Mouse (Mus musculus): Measurements from ENCODE around the gene Akap12.
A peak's percentile ranks its signal among the peaks of the same experiment; 100 is the strongest.

Gene Akap12

DNA sequence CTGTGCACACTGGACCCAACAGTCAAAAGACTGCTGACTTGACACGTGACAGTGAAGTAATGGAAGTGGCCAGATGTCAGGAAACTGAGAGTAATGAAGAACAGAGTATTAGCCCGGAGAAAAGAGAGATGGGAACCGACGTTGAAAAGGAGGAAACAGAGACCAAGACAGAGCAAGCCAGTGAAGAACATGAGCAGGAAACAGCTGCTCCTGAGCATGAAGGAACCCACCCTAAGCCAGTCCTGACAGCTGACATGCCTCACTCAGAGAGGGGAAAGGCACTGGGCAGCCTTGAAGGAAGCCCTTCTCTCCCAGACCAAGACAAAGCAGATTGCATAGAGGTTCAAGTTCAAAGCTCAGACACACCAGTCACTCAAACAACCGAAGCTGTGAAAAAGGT lies 90.5 kb downstream of the Akap12 start:
- peak; percentile 21 for DNase-seq (ENCODE audit: low read depth, low spot score)

DNA sequence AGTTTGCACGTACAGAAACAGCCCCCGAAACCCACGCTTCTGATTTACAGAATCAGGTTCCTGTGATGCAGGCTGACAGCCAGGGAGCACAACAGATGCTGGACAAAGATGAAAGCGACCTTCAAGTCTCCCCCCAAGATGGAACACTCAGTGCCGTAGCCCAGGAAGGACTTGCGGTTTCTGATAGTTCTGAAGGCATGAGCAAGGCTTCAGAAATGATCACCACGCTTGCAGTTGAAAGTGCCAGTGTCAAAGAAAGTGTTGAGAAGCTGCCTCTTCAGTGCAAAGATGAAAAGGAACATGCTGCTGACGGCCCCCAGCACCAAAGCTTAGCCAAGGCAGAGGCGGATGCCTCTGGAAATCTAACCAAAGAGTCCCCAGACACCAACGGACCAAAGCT lies 91.3 kb downstream of the Akap12 start:
- DNase-seq (ENCODE audit: low read depth, low spot score): peak; percentile 49

DNA sequence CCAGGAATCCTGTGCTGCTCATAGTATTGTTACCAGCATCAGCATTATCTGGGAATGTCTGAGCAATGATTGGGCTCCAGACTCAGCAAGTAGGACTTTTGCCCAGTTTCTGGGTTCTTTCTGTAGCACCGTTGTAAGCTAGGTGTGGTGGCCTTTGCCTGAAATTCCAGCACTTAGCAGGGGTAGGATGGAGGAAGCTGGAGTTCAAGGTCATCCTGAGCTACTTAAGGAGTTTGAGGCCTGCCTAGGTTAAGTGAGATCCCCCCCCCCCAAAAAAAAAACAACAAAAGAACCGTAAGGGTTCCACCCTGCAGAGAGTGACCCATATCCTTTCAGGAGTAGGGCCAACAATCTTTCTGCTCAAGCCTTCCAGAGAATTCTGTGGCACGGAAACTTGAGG lies 98.4 kb downstream of the Akap12 start:
- no peak for DNase-seq (ENCODE audit: low read depth, low spot score)

DNA sequence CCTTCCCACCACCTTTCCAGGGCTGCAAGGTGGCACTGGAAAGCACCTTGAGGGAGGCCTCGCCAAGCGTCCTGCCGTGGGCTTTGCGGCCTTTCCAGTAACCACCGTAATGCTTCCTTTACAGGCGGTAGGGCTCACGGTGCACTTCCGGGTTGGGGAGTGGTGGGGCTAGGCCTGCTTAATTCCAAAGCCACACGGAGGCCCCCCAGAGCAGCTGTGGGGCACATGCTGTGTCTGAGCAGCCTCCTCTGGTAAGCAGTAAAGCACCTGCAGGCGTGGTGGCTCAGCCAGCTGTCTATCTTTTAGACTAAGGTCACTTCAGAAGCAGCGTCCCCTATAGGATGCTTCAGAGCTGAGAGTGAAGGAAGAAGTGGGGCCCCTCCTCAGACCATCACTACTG lies 103.9 kb downstream of the Akap12 start:
- DNase-seq (ENCODE audit: low read depth, low spot score): no peak

DNA sequence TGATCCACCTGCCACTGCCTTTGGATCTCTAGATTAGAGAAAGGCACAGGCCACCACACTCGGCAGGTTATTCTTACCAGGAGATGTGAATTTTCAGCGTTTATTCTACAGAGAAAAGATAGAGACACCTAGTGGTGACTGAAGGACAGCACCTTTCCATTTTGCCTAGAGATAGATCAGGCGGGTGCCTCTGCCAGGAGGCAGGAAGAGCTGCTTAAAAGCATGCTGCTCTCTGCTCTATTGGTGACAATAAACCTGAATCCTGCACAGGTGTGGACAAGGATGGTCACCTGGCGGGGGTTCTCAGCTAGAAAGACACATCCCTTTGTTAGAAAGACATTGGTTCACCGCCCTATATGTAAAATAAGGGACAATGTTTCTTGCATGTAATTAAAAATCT lies 105.8 kb downstream of the Akap12 start:
- peak; percentile 67 for DNase-seq (ENCODE audit: low read depth, low spot score)

DNA sequence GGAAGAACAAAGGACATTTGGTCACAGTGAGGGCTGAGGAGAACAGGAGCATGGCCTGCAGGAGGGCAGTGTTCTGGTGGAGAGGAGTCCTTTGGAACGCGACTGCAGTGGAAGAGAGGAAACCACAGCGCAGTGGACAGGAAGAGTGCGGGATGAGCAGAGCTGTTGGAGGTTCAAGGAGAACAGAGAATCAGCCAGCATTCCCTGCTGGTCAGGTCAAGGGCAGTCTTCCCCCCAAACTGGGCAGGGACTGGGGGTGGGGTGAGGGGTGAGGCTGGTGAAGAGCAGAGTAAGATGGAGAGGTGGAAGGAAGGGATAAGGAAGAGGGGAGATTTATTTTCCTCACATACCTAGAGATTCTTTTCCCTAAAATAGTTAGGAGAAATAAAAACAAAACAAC lies 107.4 kb downstream of the Akap12 start:
- DNase-seq (ENCODE audit: low read depth, low spot score): no peak

DNA sequence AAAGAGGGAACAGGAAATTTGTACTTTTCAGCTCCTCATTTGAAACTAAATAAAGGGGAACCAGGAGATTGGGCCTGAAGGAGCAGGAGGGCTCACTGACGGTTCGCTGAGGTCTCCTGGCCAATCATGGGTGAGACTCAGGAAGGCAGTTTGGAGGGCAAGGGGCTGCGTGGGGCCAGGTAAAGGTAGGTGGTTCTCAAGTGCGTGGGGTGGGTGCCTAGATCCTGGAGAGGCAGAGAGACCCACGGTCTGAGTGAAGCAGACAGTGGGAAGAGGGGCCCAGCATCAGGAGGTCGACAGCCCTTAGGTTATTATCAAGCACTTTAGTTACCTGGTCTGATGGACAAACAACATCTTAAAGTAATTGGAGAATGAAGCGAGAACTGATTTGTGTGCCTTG lies 108.1 kb downstream of the Akap12 start:
- no peak for DNase-seq (ENCODE audit: low read depth, low spot score)

DNA sequence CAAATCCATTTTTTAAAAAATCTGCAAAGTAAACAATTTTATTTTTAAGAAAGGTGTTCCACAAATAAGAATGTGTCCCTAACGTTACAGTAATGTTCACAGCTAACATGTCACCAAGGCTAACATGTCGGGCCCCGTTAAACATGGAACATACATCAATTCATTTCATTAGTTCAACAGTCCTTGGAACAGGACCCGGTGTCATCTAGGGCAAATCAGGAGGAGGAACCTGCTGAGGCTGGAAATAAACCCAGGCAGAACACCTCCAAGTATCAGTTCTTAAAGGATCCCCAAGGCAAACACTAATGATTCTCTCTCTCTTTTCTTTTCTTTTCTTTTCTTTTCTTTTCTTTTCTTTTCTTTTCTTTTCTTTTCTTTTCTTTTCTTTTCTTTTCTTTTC lies 108.6 kb downstream of the Akap12 start:
- no peak for DNase-seq (ENCODE audit: low read depth, low spot score)

DNA sequence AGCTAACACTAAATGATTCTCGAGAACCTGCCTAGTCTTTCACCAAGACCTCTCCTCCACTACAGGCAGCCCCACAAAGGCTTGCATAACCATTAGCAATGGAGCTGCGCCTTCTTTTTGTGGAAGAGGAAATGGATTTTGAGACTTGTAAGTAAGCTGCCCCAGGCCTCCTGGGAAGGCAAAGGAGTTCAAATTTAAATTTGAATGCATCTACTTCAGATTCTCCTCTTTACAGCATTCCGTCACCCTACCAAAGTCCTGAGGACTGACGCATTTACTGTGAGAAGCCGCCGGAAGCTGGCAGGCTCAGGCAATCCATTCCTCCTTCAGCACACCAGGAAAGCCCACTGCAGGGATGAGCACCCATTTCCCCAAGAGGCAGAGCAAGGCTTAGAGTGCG lies 109.1 kb downstream of the Akap12 start:
- DNase-seq (ENCODE audit: low read depth, low spot score): no peak

DNA sequence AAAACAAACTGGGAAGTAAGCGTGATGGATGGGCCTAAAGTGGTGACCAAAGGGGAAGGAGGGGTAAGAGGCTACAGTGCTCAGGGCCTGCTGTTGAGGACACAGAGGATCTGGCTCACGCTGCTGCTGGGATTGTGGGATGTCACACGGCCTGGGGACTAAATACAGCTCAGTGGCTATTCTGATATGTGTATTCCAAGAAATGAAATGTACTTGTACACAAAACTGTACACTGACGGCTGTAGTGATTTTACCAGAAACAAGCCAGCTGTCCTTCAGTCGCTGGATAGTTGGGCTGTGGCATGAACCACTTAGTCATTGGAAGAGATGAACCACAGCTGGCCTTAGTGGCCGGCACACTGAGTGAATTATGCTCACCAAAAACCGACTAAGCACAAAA lies 110.3 kb downstream of the Akap12 start:
- no peak for DNase-seq (ENCODE audit: low read depth, low spot score)

DNA sequence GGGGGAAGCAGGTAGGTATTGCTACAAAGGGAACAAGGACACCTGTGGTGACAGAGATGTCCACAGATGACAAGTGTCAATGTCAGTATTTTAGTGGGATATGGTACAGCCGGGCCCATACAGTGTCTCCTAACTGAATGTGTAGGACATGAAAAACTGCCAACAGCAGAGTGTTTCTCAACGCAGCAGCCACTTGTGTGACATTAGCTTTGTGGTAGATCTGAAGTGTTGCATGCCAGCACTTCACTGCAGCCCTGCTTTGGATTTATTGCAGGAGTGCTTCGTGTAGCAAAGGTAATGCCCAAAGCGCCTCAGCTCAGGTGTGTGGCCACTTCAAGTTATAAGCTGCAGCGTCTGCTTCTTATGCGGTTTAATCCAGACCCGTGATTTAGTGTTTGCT lies 110.8 kb downstream of the Akap12 start:
- DNase-seq (ENCODE audit: low read depth, low spot score): no peak

DNA sequence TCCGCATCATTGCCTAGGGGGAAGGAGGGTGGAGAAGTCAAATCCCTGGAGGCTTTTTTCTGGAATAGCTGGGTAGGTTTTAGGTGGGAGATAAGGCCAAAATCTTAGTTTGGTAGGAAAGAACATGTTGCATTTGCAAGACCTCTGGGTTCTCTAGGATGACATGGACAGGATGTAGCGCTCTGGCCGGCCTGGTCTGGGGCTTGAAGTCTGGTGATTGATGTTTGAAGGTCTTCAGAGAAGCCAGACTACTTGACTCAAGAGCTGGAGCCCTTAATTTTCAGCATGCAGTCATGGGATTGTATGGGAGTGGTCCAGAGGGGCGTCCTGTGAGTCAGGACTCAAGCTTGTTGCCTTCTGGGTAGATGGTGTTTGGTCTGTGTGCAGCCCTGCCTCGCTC lies 114.6 kb downstream of the Akap12 start:
- no peak for DNase-seq (ENCODE audit: low read depth, low spot score)

DNA sequence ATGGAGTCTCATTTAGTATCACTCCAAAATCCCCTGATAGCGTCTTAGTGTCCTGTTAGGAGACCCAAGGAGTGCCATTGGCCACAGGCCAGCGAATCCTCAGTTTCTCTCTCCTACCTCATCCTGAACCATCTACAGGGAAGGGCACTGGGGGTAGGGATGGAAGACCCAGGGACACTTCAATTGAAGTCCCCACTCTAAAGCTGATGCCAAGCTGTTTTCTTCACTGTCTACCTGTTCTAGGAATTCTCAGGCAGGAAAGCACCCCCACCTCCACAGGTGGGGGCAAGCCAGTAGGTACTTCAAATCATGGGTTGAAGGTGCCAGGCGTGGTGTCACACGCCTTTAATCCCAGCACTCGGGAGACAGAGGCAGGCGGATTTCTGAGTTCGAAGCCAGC lies 118.1 kb downstream of the Akap12 start:
- no peak for DNase-seq (ENCODE audit: low read depth, low spot score)

DNA sequence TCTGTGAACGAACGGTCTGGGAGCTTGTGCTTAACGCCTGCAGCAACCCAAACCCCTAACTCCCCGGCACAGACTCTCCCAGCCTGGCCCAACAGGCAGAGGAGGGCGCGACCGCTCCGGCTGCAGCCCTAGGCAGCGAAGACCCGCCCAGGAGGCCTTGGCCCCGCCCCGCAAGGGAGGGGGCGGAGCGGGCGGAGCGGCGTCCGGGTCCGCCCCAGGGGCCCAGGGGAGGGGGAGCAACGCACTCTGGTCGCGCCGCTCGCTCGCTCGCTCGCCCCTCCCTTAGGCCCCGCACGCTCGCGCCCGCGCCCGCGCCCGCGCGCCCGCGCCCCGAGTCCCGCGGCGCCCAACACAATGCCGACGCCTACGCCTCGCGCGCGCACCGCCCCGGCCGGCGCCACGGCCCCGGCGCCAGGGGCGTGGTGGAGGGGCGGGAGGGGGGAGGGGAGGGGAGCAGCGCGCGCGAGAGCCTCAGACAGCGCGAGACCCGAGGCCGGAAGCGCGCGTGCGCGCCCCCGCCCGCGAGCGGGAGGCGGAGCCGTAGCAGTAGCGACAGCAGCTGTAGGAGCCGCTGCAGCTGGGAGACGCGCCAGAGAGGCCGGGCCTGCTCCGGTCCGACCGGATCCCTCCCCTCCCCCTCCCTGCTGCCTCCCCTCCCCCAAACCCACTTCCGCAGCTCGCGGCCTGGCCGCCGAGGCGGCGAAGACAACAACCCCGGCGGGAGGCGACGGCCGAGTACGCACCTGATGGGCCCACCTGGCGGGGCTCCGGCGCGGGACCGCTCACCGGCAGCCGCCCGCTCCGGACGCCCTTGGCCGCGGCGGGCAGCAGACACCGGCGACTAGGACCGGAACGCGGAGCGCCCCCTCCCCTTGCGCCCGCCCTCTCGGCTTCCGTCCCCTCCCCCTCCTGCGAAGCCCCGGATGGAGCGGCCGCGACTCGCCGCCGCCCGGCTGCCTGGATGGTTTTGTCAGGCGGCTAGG lies 120.7 kb downstream of the Akap12 start:
- DNase-seq (ENCODE audit: low read depth, low spot score): peak; percentile 98

DNA sequence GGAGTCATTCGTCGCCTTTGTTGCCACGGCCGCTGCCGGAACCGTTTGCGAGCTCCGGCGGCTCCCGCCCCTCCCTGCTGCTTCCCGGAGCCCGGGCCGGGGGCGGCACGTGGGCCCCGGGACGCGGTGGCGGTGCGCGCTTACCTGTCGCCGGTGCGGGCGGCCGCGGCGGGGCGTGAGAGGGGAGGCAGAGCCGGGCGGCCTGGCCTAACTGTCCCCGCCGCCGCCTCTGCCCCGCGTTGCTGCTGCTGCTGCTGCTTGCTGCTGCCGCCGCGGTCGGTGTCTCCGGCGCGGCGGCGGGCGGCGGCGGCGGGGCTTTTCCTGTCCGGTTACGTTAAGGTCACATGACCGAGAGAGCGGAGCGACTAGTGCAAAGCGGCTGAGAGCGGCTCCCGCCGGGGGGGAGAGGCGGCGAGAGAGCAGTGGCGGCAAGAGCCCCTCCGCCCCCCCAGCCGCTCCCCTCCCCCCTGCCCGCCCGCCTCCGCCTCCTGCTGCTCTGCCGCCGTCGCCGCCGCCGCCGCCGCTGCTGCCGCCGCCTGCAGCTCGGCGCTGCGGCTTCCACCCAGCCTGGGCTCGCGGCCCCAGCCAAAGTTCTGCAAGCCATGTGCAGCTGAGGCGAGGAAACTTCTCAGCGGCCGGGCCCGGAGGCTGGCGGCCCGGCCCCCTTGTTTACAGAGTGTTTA lies 121.7 kb downstream of the Akap12 start, which contains the start of gene Zbtb2:
Gene Zbtb2 (minus strand): TSS at position 408 of the 683 bp plus-strand sequence.
- DNase-seq (ENCODE audit: low read depth, low spot score): peak; percentile 80

DNA sequence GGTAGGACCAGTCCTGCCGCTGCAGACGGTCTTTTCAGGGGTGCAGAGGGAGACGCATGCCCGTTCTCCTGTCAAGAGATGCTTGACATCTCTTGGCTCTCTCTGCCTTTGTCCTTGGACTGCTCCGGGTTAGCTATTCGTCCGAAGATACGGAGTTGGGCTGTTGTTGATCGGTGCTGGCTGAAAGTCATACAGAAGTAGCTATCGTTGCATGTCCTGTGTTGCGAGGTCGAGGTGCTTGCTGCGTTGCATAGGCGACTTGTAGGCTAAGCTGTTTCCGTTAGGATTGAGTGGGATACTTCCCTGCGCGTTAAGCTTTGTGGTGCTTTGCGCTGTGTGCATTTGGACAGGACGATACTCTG lies 122.2 kb downstream of the Akap12 start:
- no peak for DNase-seq (ENCODE audit: low read depth, low spot score)

DNA sequence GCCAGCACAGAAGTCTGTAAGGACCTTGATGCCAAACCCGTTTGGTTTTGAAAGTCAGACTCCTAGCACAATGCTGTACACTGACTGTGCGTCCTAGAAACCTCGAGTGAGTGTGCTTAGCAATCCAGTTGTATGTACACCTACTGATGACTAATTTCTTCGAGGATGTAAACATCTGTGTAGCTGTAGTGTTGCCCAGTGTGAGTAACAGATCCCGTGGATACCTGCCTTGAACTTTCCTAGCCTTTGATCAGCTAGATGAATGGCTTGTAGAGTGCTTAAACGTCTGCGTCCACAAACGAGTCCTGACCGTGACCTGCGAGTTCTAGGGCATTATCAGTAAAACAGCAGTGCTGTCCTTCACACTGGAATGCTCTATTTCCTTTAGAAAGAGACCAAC lies 122.9 kb downstream of the Akap12 start:
- peak; percentile 40 for DNase-seq (ENCODE audit: low read depth, low spot score)

DNA sequence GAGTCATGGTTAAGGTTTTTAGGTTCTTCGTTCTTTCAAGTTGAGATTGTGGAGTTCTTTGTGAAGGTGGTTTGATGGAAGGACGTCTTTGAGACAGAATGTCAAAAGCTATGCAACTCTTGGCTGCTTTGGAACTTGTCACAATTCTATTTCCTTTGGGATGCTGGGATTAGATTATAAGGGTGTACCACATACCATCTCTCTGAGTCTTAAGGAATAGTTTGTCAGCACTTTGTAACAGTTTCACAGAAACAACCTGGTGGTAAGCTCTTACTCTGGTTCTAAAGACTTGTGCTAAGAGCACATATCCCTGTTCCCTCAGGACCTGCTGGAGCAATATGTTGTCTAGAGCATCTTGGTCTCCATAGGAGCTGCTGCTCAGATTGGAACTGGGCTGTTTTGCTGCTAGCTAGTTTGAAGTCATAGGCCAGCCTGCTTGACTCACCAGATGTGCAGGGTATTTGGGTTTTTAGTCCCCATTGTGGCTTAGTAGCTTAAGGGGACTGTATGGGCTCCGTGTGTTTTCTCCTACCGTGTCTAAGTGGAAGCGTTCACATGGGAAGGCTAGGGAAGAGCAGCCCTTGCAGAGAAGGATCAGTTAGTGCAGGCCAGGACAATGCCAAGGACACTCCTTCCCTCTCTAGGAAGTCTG lies 123.4 kb downstream of the Akap12 start:
- DNase-seq (ENCODE audit: low read depth, low spot score): no peak

DNA sequence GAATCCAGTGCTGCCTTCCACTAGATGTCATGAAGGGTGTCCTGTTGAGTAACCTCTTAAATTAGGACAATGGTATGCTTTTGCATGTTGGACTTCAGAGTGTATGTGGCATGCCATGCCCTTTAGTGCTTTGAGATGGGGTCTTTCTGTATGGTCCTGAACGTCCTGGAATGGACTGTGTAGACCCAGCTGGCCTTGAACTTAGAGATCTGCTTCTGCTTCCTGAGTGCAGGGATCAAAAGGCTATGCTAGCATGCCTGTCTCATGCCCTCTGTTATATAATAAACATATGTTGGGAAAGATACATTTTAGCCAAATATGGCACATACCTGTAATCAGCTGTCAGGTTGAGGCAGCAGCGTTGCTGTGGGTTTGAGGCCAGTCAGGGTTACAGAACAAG lies 124.4 kb downstream of the Akap12 start:
- DNase-seq (ENCODE audit: low read depth, low spot score): no peak

DNA sequence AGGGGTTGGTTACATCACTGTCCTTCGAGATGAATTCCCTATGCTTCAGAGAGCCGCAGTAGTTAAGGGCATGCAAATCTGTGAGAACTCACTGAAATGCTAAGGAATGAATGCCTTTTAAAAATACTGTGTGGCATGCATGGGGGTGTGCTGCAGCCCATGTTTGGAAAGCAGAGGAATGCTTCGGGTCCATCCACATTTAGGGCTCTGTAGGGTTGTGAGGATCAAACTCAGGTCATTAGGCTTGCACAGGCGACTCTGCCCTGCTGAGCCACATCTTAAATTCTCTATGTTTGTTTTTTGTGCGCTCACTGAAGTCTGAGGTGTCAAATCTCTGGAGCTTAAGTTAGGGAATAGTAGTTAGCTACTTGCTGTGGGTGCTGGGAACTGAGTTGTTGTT lies 124.9 kb downstream of the Akap12 start:
- no peak for DNase-seq (ENCODE audit: low read depth, low spot score)

DNA sequence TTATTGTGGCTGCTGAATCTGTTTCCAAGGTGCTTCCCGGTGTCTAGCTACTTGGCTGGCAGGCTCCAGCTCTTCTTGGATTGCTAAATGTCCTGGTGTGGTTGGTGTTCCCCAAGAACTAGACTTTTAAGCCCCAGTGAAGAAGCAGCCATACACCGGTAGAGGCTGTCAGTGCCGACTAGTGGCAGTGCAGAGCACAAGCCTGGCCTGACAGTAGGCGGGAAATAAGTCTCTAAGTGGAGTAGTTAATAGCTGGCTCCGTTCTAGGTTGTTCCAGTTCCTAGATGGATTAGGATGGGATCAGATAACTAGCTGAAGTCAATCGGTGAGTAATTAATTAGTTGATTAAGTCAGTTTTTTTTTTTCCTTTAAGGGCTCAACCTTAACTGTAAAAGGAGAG lies 125.7 kb downstream of the Akap12 start:
- peak; percentile 72 for DNase-seq (ENCODE audit: low read depth, low spot score)

DNA sequence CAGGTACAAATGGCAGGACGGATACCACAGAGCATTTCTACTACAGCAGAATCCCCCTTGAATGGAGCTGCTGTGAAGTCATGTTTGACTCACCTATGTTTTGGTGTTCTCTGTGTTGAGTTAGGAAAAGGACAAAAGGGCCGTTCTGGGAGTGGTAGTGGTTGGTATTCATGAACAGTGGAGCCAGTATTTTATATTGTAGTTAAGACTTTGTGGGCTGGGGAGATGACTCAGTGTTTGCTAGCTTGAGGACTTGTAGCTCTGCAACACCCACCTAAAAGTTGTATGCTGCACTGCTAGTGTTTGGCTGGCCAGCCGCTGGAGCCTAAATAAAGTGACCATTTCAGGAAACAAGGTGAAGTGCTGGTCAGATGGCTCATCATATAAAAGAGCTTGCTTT lies 129.1 kb downstream of the Akap12 start:
- DNase-seq (ENCODE audit: low read depth, low spot score): no peak

DNA sequence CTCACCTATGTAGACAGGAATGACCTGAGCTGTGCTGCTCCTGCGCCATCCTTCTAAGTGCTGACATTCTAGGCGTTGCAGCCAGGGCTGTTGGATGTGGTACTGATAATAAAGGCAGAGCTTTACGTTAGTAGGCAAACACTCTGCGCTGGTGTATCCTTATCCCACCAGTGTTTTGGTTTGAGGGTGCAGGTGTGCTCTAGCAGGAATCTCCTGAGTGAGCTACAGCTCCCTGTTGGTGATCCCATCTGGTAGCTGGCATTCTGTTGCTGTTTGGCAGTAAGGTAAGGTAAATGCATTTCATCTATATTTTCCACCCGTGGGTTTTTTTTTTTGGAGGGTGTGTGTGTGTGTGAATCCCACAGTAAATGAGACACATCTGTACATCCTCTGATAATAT lies 131.9 kb downstream of the Akap12 start:
- DNase-seq (ENCODE audit: low read depth, low spot score): no peak
